Mouse (Mus musculus) stomach, embryonic 16.5 days (tissue): ENCODE results near the gene Runx1. TPM values are rescaled to one million over a fixed set of nuclear protein-coding genes. Genes with fewer than 3 reads are reported as not detected.

Experiments used
- ATAC-seq: fragments of 200-750 bp; cut with Nextera tagmentation; 2 replicates; pipeline ENCODE4 v1.8.0; 2017; ENCODE audit warnings: moderate number of reproducible peaks, moderate TSS enrichment; ENCODE audit not compliant: insufficient read depth, low FRiP score
- H3K27ac ChIP-seq: fragments of 300-500 bp; sonication (generic); 2 replicates; pipeline ENCODE4 v1.5.1; 2014; ENCODE audit warnings: low read length
- H3K27me3 ChIP-seq: fragments of 300-500 bp; sonication (generic); 2 replicates; pipeline ENCODE4 v1.6.1; 2014; ENCODE audit warnings: low read length, control low read depth, mixed read lengths; ENCODE audit not compliant: control insufficient read depth, insufficient read depth
- H3K36me3 ChIP-seq: fragments of 300-500 bp; sonication (generic); 2 replicates; pipeline ENCODE4 v1.6.1; 2014; ENCODE audit warnings: low read length; ENCODE audit not compliant: control insufficient read depth, insufficient read depth
- H3K4me1 ChIP-seq: fragments of 300-500 bp; sonication (generic); 2 replicates; pipeline ENCODE4 v1.6.1; 2014; ENCODE audit warnings: low read length, control low read depth, mixed read lengths; ENCODE audit not compliant: control insufficient read depth, insufficient read depth
- H3K4me2 ChIP-seq: fragments of 300-500 bp; sonication (generic); 2 replicates; pipeline ENCODE4 v1.6.1; 2014; ENCODE audit warnings: low read depth, low read length, mixed read lengths
- H3K4me3 ChIP-seq: fragments of 300-500 bp; sonication (generic); replicated peaks from 2 replicates; pipeline ENCODE4 v1.5.1; 2014; ENCODE audit warnings: mild to moderate bottlenecking, low read length
- H3K9ac ChIP-seq: fragments of 300-500 bp; sonication (generic); 2 replicates; pipeline ENCODE4 v1.6.1; 2014; ENCODE audit warnings: low read length
- H3K9me3 ChIP-seq: fragments of 300-500 bp; sonication (generic); replicated peaks from 2 replicates; pipeline ENCODE4 v1.6.1; 2016; ENCODE audit warnings: low read length, control low read depth; ENCODE audit not compliant: control insufficient read depth
- WGBS: fragments of 180-500 bp; shearing (Covaris S2); extraction: QIAGEN DNeasy Blood & Tissue Kit; methylation state at CpG from one replicate; pipeline ENCODE4 v1.1.7; 2014; 5-methylcytosine and 5-hydroxymethylcytosine counted together
- polyA plus RNA-seq: library from polyadenylated mRNA; unstranded; fragments of >200 nt; fragmentation: Nextera tagmentation; extraction: Ambion mirVana; gene quantifications from 2 replicates; pipeline ENCODE4 v1.2.1, GENCODE M21; 2015

The Runx1 gene
- polyA plus RNA-seq, 1 experiment from 2014 or later = 9.6 TPM

- Histone ChIP-seq H3K27ac (no peak overlapping the region), H3K9ac (no peak overlapping the region), H3K4me3 (no peak overlapping the region), H3K9me3 (no peaks in the 10 kb centered on the region), H3K36me3 (no peaks in the 10 kb centered on the region), H3K27me3 (no peaks in the 10 kb centered on the region), H3K4me2 (no peak overlapping the region), H3K4me1 (no peaks in the 10 kb centered on the region)
- no peak for ATAC-seq
- 42% methylated on average over 14 of the region's 14 CpGs for WGBS
These were observed 4.5 kb upstream of the Runx1 start for GRCm38 (mm10) chr16:92830479-92830878.

DNA sequence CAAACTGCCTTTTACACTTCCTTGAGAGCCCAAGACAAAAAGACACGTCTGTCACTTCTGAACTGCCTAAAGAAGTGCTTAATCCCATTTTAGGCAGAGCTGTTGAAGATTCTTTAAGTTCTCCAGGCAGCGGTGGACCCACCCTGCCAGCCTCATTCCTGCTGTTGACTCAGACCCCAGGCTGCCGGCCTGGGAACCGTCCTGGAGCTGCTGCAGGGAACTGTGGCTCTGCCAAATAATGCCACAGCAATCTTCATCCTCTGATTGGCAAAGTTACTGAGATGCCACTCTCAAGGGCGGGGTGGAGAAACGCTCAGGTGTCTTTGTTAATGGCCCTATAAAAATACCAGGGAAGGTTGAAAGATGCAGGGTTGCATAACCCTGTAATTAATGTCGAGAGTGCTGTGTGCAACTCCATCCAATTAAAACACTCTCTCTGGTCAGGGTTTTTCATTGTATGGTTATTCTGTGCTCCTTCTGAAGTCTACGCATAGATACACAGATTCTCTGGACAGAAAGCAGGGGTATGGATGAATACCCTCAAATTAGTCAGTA lies 2.4 kb upstream of the Runx1 start:
- Histone ChIP-seq H3K27ac (no peak overlapping the region), H3K9ac (no peak overlapping the region)

GRCm38 (mm10) chr16:92827663-92828307 lies 1.8 kb upstream of the Runx1 start:
- Histone ChIP-seq H3K4me2 (no peak overlapping the region), H3K4me3 (no peak overlapping the region), H3K36me3 (no peaks in the 10 kb centered on the region), H3K4me1 (no peaks in the 10 kb centered on the region), H3K9me3 (no peaks in the 10 kb centered on the region), H3K27me3 (no peaks in the 10 kb centered on the region), H3K9ac (no peak overlapping the region), H3K27ac (no peak overlapping the region)
- no peak for ATAC-seq
- 53% methylated on average over 7 of the region's 7 CpGs for WGBS

More for the DNA sequence above, 2.4 kb upstream of the Runx1 start:
- Histone ChIP-seq H3K4me3 (no peak overlapping the region), H3K4me1 (no peaks in the 10 kb centered on the region), H3K9me3 (no peaks in the 10 kb centered on the region), H3K4me2 (no peak overlapping the region), H3K27me3 (no peaks in the 10 kb centered on the region), H3K36me3 (no peaks in the 10 kb centered on the region)
- ATAC-seq = no peak
- WGBS = 56% methylated on average over 8 of the region's 8 CpGs

- H3K9me3 ChIP-seq = no peaks in the 10 kb centered on the region
- H3K9ac ChIP-seq = no peak overlapping the region
- ATAC-seq = no peak
- WGBS = 89% methylated on average over 6 of the region's 6 CpGs
- H3K27me3 ChIP-seq = no peaks in the 10 kb centered on the region
- no peak overlapping the region for H3K4me2 ChIP-seq
- no peaks in the 10 kb centered on the region for H3K36me3 ChIP-seq
- no peak overlapping the region for H3K27ac ChIP-seq
- no peak overlapping the region for H3K4me3 ChIP-seq
- no peaks in the 10 kb centered on the region for H3K4me1 ChIP-seq
These were observed 734 bp upstream of the Runx1 start for GRCm38 (mm10) chr16:92826683-92827082.

GRCm38 (mm10) chr16:92825204-92825843 lies 625 bp downstream of the Runx1 start:
- H3K9me3 ChIP-seq = no peaks in the 10 kb centered on the region
- peak overlapping the region; percentile 15 for H3K4me3 ChIP-seq
- H3K4me2 ChIP-seq = no peak overlapping the region
- WGBS = 65% methylated on average over 18 of the region's 18 CpGs
- H3K36me3 ChIP-seq = no peaks in the 10 kb centered on the region
- peak overlapping the region; percentile 6; the same call in 1 of the 2 replicates for H3K27ac ChIP-seq
- H3K9ac ChIP-seq = no peak overlapping the region
- ATAC-seq = no peak
- H3K4me1 ChIP-seq = no peaks in the 10 kb centered on the region
- no peaks in the 10 kb centered on the region for H3K27me3 ChIP-seq

DNA sequence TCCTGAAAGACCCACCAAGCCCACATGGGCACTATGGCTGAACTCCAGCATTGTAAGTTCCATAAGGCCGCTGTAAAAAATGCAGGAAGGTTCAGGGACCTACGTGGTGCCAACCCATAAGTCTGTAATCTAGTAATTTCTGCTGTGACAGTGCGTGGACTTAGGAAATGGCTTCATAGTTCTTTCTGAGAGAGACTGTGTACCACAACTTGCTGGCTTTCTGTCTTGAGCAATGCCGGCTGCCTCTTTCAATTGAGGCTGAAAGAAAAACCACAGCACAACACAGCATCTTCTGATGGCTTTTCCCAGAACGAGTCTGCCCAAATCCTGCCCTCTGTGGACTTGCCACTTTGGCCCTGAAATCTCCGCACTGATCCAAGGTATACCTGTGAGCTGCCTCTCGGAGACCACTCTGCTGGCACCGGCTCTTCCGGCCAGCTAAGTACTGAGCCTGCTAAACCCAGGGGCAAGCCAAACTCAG lies 1.2 kb downstream of the Runx1 start:
- Histone ChIP-seq H3K9ac (0 out of 2 replicates have a peak overlapping the region, but pooled peaks have one; percentile 18), H3K9me3 (no peaks in the 10 kb centered on the region), H3K4me1 (no peaks in the 10 kb centered on the region), H3K4me3 (peak overlapping the region; percentile 15), H3K4me2 (no peak overlapping the region), H3K36me3 (no peaks in the 10 kb centered on the region), H3K27ac (no peak overlapping the region), H3K27me3 (no peaks in the 10 kb centered on the region)
- ATAC-seq = no peak
- WGBS = 76% methylated on average over 9 of the region's 9 CpGs

- Histone ChIP-seq H3K27ac (no peak overlapping the region), H3K4me2 (no peak overlapping the region), H3K36me3 (no peaks in the 10 kb centered on the region), H3K4me1 (no peaks in the 10 kb centered on the region), H3K9ac (0 out of 2 replicates have a peak overlapping the region, but pooled peaks have one; percentile 18), H3K27me3 (no peaks in the 10 kb centered on the region), H3K9me3 (no peaks in the 10 kb centered on the region), H3K4me3 (no peak overlapping the region)
- 69% methylated on average over 6 of the region's 6 CpGs for WGBS
- ATAC-seq = no peak
These were observed 1.8 kb downstream of the Runx1 start for GRCm38 (mm10) chr16:92824003-92824722.

- H3K9ac ChIP-seq = no peak overlapping the region
- WGBS = 45% methylated on average over 5 of the region's 5 CpGs
- ATAC-seq = 0 out of 2 replicates have a peak, but pooled peaks have one; percentile 47
These were observed 2.5 kb downstream of the Runx1 start for GRCm38 (mm10) chr16:92823381-92823862.

More at GRCm38 (mm10) chr16:92823381-92823862, 2.5 kb downstream of the Runx1 start:
- Histone ChIP-seq H3K9me3 (no peaks in the 10 kb centered on the region), H3K4me1 (no peaks in the 10 kb centered on the region), H3K27me3 (no peaks in the 10 kb centered on the region), H3K36me3 (no peaks in the 10 kb centered on the region), H3K4me3 (no peak overlapping the region), H3K4me2 (no peak overlapping the region), H3K27ac (no peak overlapping the region)
